Mouse (Mus musculus) heart, postnatal 0 days (tissue): ENCODE data around the gene 2410131K14Rik.

Experiments
- CTCF ChIP-seq: IDR thresholded peaks from 2 replicates; pipeline ENCODE4 v1.5.1; 2016; ENCODE audit warnings: antibody characterized with exemption, control low read depth, low read depth
- EP300 ChIP-seq: IDR thresholded peaks from 2 replicates; pipeline ENCODE4 v1.6.1; 2016; ENCODE audit warnings: antibody characterized with exemption, low read depth

GRCm38 (mm10) chr5:118274546-118274945 lies 29.5 kb downstream of the 2410131K14Rik start:
- no peak for TF ChIP-seq EP300
- no peak for TF ChIP-seq CTCF
